Mouse (Mus musculus) lung, adult 2 months (tissue): ENCODE results near the gene Rpl10. TPM values are rescaled to one million over a fixed set of nuclear protein-coding genes. Genes with fewer than 3 reads are reported as not detected.

Source experiments
- DNase-seq: peaks from one replicate; pipeline ENCODE4 v3.0.0; 2022
- H3K4me1 ChIP-seq: fragments of 200-500 bp; 2 replicates; pipeline ENCODE4 v1.6.1; 2011; ENCODE audit warnings: low read length; ENCODE audit not compliant: control insufficient read depth, insufficient read depth
- H3K4me3 ChIP-seq: fragments of 200-500 bp; replicated peaks from 2 replicates; pipeline ENCODE3; 2011; ENCODE audit warnings: low read depth, mild to moderate bottlenecking, control low read depth, low read length; ENCODE audit errors: extremely low read depth
- CTCF ChIP-seq: fragments of 200-500 bp; IDR thresholded peaks from 2 replicates; pipeline ENCODE4 v1.5.1; 2011; ENCODE audit warnings: mild to moderate bottlenecking, low read length, control low read depth; ENCODE audit not compliant: insufficient read depth
- POLR2A ChIP-seq: fragments of 200-500 bp; IDR thresholded peaks from 2 replicates; pipeline ENCODE4 v1.6.1; 2011; ENCODE audit warnings: low read depth, mild to moderate bottlenecking, control low read depth, low read length, borderline replicate concordance; ENCODE audit errors: extremely low read depth
- WGBS: fragments of 180-500 bp; shearing (Covaris S2); methylation state at CpG from one replicate; pipeline ENCODE4 v1.1.7; 2018; 5-methylcytosine and 5-hydroxymethylcytosine counted together
- polyA plus RNA-seq: library from polyadenylated mRNA; depleted of rRNA; stranded (reverse); fragments of >200 nt; gene quantifications from 2 replicates; pipeline ENCODE4 v1.2.3, GENCODE M21; 2012; rRNA removed

Gene Rpl10
- 1,085 and 1,289 TPM in 2 replicates for polyA plus RNA-seq

DNA sequence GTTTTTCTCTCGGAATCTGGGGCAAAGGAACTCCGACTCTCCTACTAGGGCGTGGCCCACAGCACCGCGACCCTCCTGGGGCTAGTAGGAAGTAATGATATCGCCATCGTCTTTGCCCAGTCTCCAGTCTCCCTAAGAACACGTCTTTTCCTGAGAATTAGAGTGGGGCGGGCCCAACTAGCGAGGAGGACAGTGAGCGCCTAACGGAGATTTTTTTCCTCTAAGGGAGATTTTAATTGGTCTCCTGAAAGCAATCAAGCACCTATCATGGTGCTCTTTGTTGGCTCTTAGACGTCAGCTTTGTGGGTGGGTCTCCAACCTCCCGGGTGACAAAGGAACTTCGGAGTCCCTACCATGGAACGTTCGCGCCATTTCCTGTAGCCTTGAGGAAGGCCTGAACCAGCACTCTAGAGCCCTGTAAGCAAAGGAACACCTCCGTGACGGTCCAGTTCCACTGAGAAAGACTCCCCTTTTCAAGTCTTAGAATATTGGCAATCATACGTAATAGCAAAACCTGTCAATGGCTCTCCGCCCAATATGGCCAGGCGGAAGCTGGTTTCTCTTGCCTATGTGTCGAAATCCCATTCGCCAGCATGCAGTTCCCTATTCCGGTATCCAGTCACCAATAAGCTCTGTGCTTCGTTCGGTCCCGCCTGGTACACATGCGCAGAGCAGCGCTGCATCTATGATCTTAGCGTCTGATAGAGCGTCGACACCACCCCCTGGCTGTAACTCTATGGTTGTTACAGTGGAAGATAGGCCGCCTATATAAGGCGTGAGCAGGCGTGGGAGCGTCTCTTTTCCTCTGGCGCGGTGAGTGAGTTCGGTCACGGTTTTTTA lies at the start of gene Rpl10:
Rpl10 (plus strand) TSS at position 751 of the 840 bp plus-strand sequence.
- Histone ChIP-seq H3K4me3 (peak within 1 kb of the TSS; percentile 88), H3K4me1 (no peaks in the 10 kb centered on the region; the same call in 1 of the 2 replicates)
- peak; percentile 83 for DNase-seq
- TF ChIP-seq POLR2A (peak; percentile 99), CTCF (no peak)
- 26% methylated on average over 42 of the region's 42 CpGs for WGBS

DNA sequence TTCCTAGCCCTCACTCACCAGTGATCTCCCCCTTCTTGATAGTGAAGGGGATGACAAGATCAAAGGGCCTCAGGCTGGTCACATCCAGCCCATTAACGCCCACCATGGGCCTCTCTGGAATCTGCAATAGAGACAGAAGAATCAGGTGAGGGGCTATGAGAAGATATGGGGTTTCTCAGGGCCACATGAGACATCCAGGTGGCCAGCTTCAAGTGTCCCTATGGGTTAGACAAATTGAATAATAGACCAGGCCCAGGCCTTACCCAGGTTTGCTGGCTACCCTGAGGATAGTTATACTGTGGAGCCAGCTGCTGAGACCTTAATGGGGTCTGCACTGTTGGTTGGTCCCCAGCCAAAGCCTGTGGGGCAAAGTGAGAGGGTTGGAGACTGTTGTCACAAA lies 40.6 kb upstream of the Rpl10 start:
- no peak for TF ChIP-seq CTCF
- TF ChIP-seq POLR2A, result no peak
- 71% methylated on average over 1 of the region's 1 CpGs for WGBS
- no peak for DNase-seq
- Histone ChIP-seq H3K4me1 (no peaks in the 10 kb centered on the region), H3K4me3 (no peak overlapping the region)

DNA sequence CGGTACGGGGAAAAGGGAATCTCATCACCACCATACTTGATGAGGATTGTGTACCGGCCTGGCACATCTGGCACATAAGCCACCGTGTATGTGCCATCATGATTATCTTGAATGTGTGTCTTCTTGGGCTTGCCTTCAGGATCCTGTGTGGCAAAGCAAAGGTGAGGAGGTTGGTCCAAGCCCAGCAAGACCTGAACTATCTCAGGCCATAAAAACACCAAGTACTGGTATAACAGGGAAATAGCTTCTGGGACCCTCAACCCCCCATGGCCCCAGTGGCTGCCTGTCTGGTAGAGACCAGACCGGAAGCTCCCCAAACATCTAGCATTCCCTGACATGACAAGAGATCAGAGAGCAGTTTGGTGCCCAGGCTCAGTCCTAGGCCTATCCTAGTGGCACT lies 37.4 kb upstream of the Rpl10 start:
- no peak for DNase-seq
- 92% methylated on average over 5 of the region's 5 CpGs for WGBS
- Histone ChIP-seq H3K4me1 (no peaks in the 10 kb centered on the region), H3K4me3 (no peak overlapping the region)
- TF ChIP-seq POLR2A, result no peak
- no peak for TF ChIP-seq CTCF

DNA sequence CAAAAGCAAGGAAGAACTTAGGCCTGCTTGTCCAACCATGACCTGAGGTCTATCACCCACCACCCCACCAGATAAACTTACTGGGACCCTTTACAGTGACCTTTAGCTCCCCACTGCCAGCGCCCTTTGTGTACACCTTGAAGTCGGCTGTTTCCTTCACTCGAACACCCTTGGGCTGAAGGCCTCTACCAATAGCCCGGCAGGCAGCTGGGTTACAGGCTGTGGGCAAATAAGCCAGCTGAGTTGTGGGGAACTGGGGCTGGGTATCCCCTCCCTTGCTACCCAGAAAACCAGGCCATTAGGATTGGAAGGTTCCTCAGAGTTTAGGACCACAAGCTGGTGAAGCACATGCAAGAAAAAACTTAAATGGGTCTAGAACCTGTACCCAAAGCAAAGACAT lies 30.3 kb upstream of the Rpl10 start:
- WGBS, result 85% methylated on average over 4 of the region's 4 CpGs
- no peak for TF ChIP-seq CTCF
- TF ChIP-seq POLR2A, result no peak
- DNase-seq, result no peak
- H3K4me1 ChIP-seq, result no peaks in the 10 kb centered on the region
- no peak overlapping the region for H3K4me3 ChIP-seq

DNA sequence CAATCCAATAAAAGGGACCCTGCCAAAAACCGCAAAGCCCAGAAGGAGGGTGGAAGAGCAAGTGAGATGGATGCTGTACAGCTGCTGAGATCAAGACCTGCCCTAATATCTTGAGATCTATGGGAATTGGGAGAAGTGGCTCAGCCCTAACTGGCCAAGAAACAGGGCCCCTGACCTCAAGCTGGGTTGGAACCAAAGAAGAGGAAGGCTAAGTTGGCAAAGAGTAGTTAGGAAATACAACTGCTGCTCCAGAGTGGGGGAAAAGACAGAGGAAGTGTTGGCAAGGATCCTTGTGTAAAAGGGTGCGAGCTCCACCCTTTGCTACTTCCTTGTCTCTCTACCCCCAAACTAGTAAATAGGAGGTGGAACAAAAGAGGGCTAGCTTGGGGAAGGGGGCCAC lies 27.2 kb upstream of the Rpl10 start:
- WGBS, result 59% methylated on average over 2 of the region's 2 CpGs
- Histone ChIP-seq H3K4me1 (no peaks in the 10 kb centered on the region), H3K4me3 (peak overlapping the region; percentile 50)
- TF ChIP-seq CTCF, result no peak
- TF ChIP-seq POLR2A, result no peak
- DNase-seq, result peak; percentile 12

DNA sequence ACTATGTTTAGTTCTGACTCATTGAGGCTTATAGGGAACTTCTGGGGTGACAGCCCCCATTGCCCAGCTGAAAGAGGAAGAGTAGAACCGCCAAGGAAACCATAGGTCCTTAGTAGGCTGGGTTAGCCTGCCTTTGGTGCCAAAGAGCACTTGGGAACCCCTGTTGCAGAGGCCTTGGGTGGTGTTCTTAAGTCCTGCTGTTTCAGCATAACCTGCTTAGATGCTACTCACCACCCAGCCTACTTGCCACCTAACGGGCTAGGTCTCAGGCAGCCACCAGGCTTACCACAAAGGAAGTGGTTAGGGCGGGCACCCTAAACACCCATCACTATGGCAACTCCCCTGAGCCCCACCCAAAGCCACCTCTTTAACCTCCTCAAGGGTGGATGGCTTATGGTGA lies 26.8 kb upstream of the Rpl10 start:
- TF ChIP-seq CTCF, result no peak
- TF ChIP-seq POLR2A, result no peak
- peak; percentile 16 for DNase-seq
- 42% methylated on average over 3 of the region's 3 CpGs for WGBS
- Histone ChIP-seq H3K4me3 (peak overlapping the region; percentile 50), H3K4me1 (no peaks in the 10 kb centered on the region)

DNA sequence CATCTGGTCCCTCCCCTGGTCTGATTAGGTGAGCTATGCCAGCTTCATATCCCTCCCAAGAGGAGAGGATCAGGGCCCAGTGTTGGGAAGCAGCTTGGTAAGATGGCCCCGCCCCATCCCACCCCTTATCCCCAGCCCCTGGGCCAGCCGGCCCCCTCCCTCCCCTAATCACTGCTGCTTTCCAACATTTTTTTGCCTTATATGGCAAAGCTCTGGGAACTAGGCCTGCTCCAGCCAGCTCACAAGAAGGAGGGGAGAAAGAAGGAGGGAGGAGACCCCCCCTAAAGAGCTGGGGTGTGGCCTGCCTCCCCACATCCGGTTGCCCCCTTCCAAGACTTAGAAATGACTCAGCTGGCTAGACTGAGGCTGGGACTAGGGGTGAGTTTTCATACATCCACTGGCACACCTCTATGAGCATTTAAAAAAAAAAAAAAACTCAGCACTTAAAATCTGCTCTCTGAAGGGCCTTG lies 26.0 kb upstream of the Rpl10 start:
- DNase-seq, result peak; percentile 31
- TF ChIP-seq CTCF, result no peak
- no peak for TF ChIP-seq POLR2A
- WGBS, result 45% methylated on average over 3 of the region's 3 CpGs
- Histone ChIP-seq H3K4me1 (no peaks in the 10 kb centered on the region), H3K4me3 (peak overlapping the region; percentile 25)

DNA sequence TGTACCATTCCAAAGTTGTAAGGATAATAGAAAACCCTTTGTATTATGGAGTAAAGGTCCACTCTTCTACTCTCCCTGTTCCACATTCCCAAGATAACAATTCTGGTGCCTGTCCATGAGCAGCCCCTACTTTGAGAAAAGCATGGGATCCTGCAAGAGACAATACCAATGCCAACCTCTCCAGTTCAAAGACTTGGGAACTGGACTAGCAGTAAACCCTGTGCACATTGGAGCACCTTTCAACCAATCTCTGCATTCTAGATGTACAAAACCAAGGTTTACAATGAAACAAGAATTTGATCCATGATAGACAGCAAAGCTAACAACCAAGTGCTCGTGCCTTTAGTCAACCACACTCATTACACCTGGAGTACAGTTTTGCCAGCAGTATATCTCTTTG lies 25.5 kb upstream of the Rpl10 start:
- Histone ChIP-seq H3K4me3 (peak overlapping the region; percentile 79), H3K4me1 (no peaks in the 10 kb centered on the region; the same call in 1 of the 2 replicates)
- no peak for DNase-seq
- TF ChIP-seq CTCF (no peak), POLR2A (no peak)
- 28% methylated on average over 1 of the region's 1 CpGs for WGBS

DNA sequence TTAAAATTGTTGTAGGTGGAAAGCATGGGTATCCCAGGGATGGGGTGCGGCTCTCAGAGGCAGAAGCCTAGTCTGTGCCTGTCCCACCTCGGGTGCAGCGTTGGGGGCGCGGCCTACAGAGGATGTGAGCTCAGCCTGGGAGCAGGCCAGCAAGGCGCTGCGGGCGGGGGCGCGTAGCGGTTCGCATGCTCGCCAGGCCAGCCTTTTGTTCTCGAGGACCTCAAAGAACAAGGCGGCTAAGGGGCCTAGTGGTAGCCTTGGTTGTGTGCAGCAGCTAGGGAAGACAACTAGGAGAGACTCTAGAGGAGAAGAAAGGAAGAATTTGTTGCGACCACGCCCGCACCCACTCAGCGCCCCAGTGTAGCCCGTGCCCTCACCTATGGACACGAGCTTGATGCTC lies 24.9 kb upstream of the Rpl10 start:
- H3K4me1 ChIP-seq, result no peaks in the 10 kb centered on the region; the same call in 1 of the 2 replicates
- DNase-seq, result peak; percentile 73
- TF ChIP-seq POLR2A (peak; percentile 56; the same call in 1 of the 2 replicates), CTCF (no peak)
- peak overlapping the region; percentile 79 for H3K4me3 ChIP-seq
- WGBS, result 43% methylated on average over 21 of the region's 21 CpGs
